Mouse (Mus musculus): ENCODE measurements around the gene Rbp1. TPM values are rescaled to one million over a fixed set of nuclear protein-coding genes. Genes with fewer than 3 reads are reported as not detected.

Rbp1 gene
- polyA plus RNA-seq, 1 experiment from 2014 or later, result 64.1 TPM

GRCm38 (mm10) chr9:98425351-98425880 lies 2.7 kb downstream of the Rbp1 start:
- Histone ChIP-seq H3K4me1 (replicated peaks) (peaks cover 51% of the 10 kb centered on the region), H3K27ac (ENCODE audit: poor library complexity, severe bottlenecking) (peak overlapping the region; percentile 87; the same call in 1 of the 2 replicates), H3K9me3 (replicated peaks) (no peaks in the 10 kb centered on the region), H3K4me3 (peak overlapping the region; percentile 57), H3K9ac (peak overlapping the region; percentile 76), H3K36me3 (no peaks in the 10 kb centered on the region), H3K27me3 (replicated peaks) (peaks cover 15% of the 10 kb centered on the region), H3K4me2 (peak overlapping the region; percentile 77)
- no peak for ATAC-seq (ENCODE audit: insufficient number of reproducible peaks, low FRiP score)
- WGBS, result 6% methylated on average over 19 of the region's 19 CpGs

- no peak for ATAC-seq (ENCODE audit: insufficient number of reproducible peaks, low FRiP score)
- no peaks in the 10 kb centered on the region; the same call in 1 of the 2 replicates for H3K27me3 ChIP-seq (replicated peaks)
- 50% methylated on average over 4 of the region's 4 CpGs for WGBS
- H3K9me3 ChIP-seq (replicated peaks), result no peaks in the 10 kb centered on the region
- no peak overlapping the region for H3K9ac ChIP-seq
- H3K4me2 ChIP-seq, result peak overlapping the region; percentile 77
- H3K4me1 ChIP-seq (replicated peaks), result peaks cover 62% of the 10 kb centered on the region
- H3K36me3 ChIP-seq, result no peaks in the 10 kb centered on the region
- no peak overlapping the region for H3K4me3 ChIP-seq
- peak overlapping the region; percentile 87; the same call in 1 of the 2 replicates for H3K27ac ChIP-seq (ENCODE audit: poor library complexity, severe bottlenecking)
Observed at GRCm38 (mm10) chr9:98427906-98428517, 5.3 kb downstream of the Rbp1 start.

GRCm38 (mm10) chr9:98428783-98429182 lies 6.0 kb downstream of the Rbp1 start:
- Histone ChIP-seq H3K9ac (no peak overlapping the region), H3K4me1 (replicated peaks) (peaks cover 69% of the 10 kb centered on the region), H3K27ac (ENCODE audit: poor library complexity, severe bottlenecking) (peak overlapping the region; percentile 87)

GRCm38 (mm10) chr9:98429806-98430205 lies 7.0 kb downstream of the Rbp1 start:
- Histone ChIP-seq H3K4me2 (peak overlapping the region; percentile 44), H3K9me3 (replicated peaks) (no peaks in the 10 kb centered on the region), H3K4me1 (replicated peaks) (peaks cover 64% of the 10 kb centered on the region), H3K9ac (0 out of 2 replicates have a peak overlapping the region, but pooled peaks have one; percentile 1), H3K36me3 (no peaks in the 10 kb centered on the region), H3K27me3 (replicated peaks) (no peaks in the 10 kb centered on the region; the same call in 1 of the 2 replicates), H3K4me3 (no peak overlapping the region), H3K27ac (ENCODE audit: poor library complexity, severe bottlenecking) (peak overlapping the region; percentile 76)
- peak; percentile 70 for ATAC-seq (ENCODE audit: insufficient number of reproducible peaks, low FRiP score)
- 21% methylated on average over 7 of the region's 7 CpGs for WGBS

More at GRCm38 (mm10) chr9:98428783-98429182, 6.0 kb downstream of the Rbp1 start:
- Histone ChIP-seq H3K4me3 (no peak overlapping the region), H3K9me3 (replicated peaks) (no peaks in the 10 kb centered on the region), H3K36me3 (no peaks in the 10 kb centered on the region), H3K4me2 (peak overlapping the region; percentile 77), H3K27me3 (replicated peaks) (no peaks in the 10 kb centered on the region; the same call in 1 of the 2 replicates)
- peak; percentile 60 for ATAC-seq (ENCODE audit: insufficient number of reproducible peaks, low FRiP score)
- 28% methylated on average over 8 of the region's 8 CpGs for WGBS

- H3K27ac ChIP-seq (ENCODE audit: poor library complexity, severe bottlenecking), result peak overlapping the region; percentile 38; the same call in 1 of the 2 replicates
- 61% methylated on average over 3 of the region's 3 CpGs for WGBS
- no peaks in the 10 kb centered on the region for H3K9me3 ChIP-seq (replicated peaks)
- peaks cover 63% of the 10 kb centered on the region for H3K4me1 ChIP-seq (replicated peaks)
- no peak overlapping the region for H3K4me2 ChIP-seq
- no peaks in the 10 kb centered on the region for H3K36me3 ChIP-seq
- H3K27me3 ChIP-seq (replicated peaks), result no peaks in the 10 kb centered on the region; the same call in 1 of the 2 replicates
- no peak overlapping the region for H3K4me3 ChIP-seq
- no peak for ATAC-seq (ENCODE audit: insufficient number of reproducible peaks, low FRiP score)
- H3K9ac ChIP-seq, result no peak overlapping the region
Observed at GRCm38 (mm10) chr9:98430528-98430927, 7.8 kb downstream of the Rbp1 start.

GRCm38 (mm10) chr9:98433021-98433420 lies 10.3 kb downstream of the Rbp1 start:
- Histone ChIP-seq H3K4me2 (no peak overlapping the region), H3K27me3 (replicated peaks) (no peaks in the 10 kb centered on the region), H3K9me3 (replicated peaks) (no peaks in the 10 kb centered on the region), H3K27ac (ENCODE audit: poor library complexity, severe bottlenecking) (no peak overlapping the region), H3K4me3 (no peak overlapping the region), H3K36me3 (peaks cover 10% of the 10 kb centered on the region), H3K4me1 (replicated peaks) (peaks cover 39% of the 10 kb centered on the region), H3K9ac (no peak overlapping the region)
- no peak for ATAC-seq (ENCODE audit: insufficient number of reproducible peaks, low FRiP score)
- WGBS, result 61% methylated on average over 2 of the region's 2 CpGs

- H3K4me3 ChIP-seq, result no peak overlapping the region
- H3K27me3 ChIP-seq (replicated peaks), result no peaks in the 10 kb centered on the region
- ATAC-seq (ENCODE audit: insufficient number of reproducible peaks, low FRiP score), result no peak
- H3K27ac ChIP-seq (ENCODE audit: poor library complexity, severe bottlenecking), result no peak overlapping the region; the same call in 1 of the 2 replicates
- peaks cover 32% of the 10 kb centered on the region for H3K4me1 ChIP-seq (replicated peaks)
- no peaks in the 10 kb centered on the region for H3K9me3 ChIP-seq (replicated peaks)
- WGBS, result 34% methylated on average over 4 of the region's 4 CpGs
- no peak overlapping the region for H3K9ac ChIP-seq
- no peak overlapping the region for H3K4me2 ChIP-seq
- peaks cover 10% of the 10 kb centered on the region for H3K36me3 ChIP-seq
Observed at GRCm38 (mm10) chr9:98433956-98434588, 11.3 kb downstream of the Rbp1 start.

- WGBS, result 74% methylated on average over 4 of the region's 4 CpGs
- H3K9ac ChIP-seq, result no peak overlapping the region
- no peak for ATAC-seq (ENCODE audit: insufficient number of reproducible peaks, low FRiP score)
- H3K9me3 ChIP-seq (replicated peaks), result no peaks in the 10 kb centered on the region
- H3K27ac ChIP-seq (ENCODE audit: poor library complexity, severe bottlenecking), result no peak overlapping the region
- no peak overlapping the region for H3K4me2 ChIP-seq
- H3K27me3 ChIP-seq (replicated peaks), result no peaks in the 10 kb centered on the region
- H3K36me3 ChIP-seq, result peaks cover 15% of the 10 kb centered on the region
- peaks cover 12% of the 10 kb centered on the region for H3K4me1 ChIP-seq (replicated peaks)
- H3K4me3 ChIP-seq, result no peak overlapping the region
Observed at GRCm38 (mm10) chr9:98437819-98438218, 15.1 kb downstream of the Rbp1 start.

- Histone ChIP-seq H3K27me3 (replicated peaks) (no peaks in the 10 kb centered on the region), H3K27ac (ENCODE audit: poor library complexity, severe bottlenecking) (no peak overlapping the region), H3K4me3 (no peak overlapping the region), H3K9me3 (replicated peaks) (no peaks in the 10 kb centered on the region), H3K9ac (no peak overlapping the region), H3K36me3 (peaks cover 15% of the 10 kb centered on the region), H3K4me1 (replicated peaks) (0 out of 2 replicates have a peak, but pooled peaks cover 4% of the 10 kb centered on the region), H3K4me2 (no peak overlapping the region)
- no peak for ATAC-seq (ENCODE audit: insufficient number of reproducible peaks, low FRiP score)
- 57% methylated on average over 3 of the region's 3 CpGs for WGBS
Observed at GRCm38 (mm10) chr9:98439091-98439490, 16.3 kb downstream of the Rbp1 start.

GRCm38 (mm10) chr9:98442638-98443037 lies 19.9 kb downstream of the Rbp1 start:
- no peak overlapping the region for H3K4me2 ChIP-seq
- H3K4me3 ChIP-seq, result no peak overlapping the region
- H3K4me1 ChIP-seq (replicated peaks), result 0 out of 2 replicates have a peak, but pooled peaks cover 9% of the 10 kb centered on the region
- H3K36me3 ChIP-seq, result peaks cover 35% of the 10 kb centered on the region
- ATAC-seq (ENCODE audit: insufficient number of reproducible peaks, low FRiP score), result no peak
- no peaks in the 10 kb centered on the region for H3K27me3 ChIP-seq (replicated peaks)
- H3K9ac ChIP-seq, result no peak overlapping the region
- no peak overlapping the region for H3K27ac ChIP-seq (ENCODE audit: poor library complexity, severe bottlenecking)
- WGBS, result 48% methylated on average over 5 of the region's 5 CpGs
- no peaks in the 10 kb centered on the region for H3K9me3 ChIP-seq (replicated peaks)

All from heart, embryonic 12.5 days (tissue).